Mouse (Mus musculus): ENCODE measurements around the gene Olfr768. TPM values are rescaled to one million over a fixed set of nuclear protein-coding genes. Genes with fewer than 3 reads are reported as not detected.
"Not testable (repeated sequence)": the region's sequence is repeated elsewhere in the genome, so short reads cannot be mapped to it uniquely, and the experiment has no call there.

Olfr768 gene
- total RNA-seq (2021), result not detected

- intact Hi-C loops (cut with DNase I), result no loop called here
These were observed at the start of gene Olfr768 for GRCm38 (mm10) chr10:129099275-129099674. Gene Olfr768 (minus strand): TSS chr10:129099375.

GRCm38 (mm10) chr10:129138898-129139297 lies 39.7 kb upstream of the Olfr768 start, which contains the start of gene Olfr770:
Gene Olfr770 (minus strand): TSS chr10:129138998.
- intact Hi-C loops (cut with DNase I), result no loop called here
- DNase-seq, result no peak

More at GRCm38 (mm10) chr10:129099275-129099674, at the start of gene Olfr768:
- no peak for DNase-seq

GRCm38 (mm10) chr10:129117761-129118160 lies 18.6 kb upstream of the Olfr768 start, which contains the start of gene Olfr769:
Gene Olfr769 (minus strand): TSS chr10:129117861.
- intact Hi-C loops (cut with DNase I), result no loop called here
- no peak for DNase-seq

DNA sequence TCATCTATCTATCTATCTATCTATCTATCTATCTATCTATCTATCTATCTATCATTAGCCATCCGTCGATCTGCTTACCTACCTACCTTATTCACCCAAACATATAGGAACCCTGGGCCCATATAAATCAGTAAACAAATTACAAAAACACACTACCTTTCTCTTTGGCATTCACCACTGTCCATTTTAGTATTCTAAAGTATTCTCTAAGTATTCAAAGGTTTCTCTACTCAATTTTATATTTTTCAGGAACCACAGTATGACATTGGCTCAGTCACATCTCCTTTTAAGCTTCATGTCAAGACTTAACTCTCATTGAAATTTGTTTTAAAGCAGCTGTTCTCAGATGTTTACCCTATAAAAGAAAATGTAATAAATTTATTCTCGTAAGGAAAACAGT lies 16.0 kb upstream of the Olfr768 start:
- intact Hi-C loops (cut with DNase I), result no loop called here
- no peak for DNase-seq

DNA sequence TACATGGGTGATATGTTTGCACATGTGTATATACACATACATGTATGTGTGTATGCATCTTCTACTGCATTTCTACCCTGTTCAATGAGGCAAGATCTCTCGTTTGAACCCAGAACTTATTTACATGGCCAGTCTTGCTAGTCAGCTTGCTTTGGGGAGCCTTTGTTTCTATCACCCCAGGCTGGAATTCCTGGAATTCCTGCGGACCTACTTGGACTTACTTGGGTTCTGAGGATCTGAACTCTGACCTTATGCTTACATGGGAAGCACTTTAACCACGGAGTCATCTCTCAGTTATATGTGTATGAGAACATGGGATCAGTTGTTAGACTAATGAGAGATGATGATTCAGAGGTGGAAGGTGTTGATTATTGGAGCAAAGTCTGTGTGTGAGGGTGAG lies 2.1 kb upstream of the Olfr768 start:
- intact Hi-C loops (cut with DNase I), result no loop called here

DNA sequence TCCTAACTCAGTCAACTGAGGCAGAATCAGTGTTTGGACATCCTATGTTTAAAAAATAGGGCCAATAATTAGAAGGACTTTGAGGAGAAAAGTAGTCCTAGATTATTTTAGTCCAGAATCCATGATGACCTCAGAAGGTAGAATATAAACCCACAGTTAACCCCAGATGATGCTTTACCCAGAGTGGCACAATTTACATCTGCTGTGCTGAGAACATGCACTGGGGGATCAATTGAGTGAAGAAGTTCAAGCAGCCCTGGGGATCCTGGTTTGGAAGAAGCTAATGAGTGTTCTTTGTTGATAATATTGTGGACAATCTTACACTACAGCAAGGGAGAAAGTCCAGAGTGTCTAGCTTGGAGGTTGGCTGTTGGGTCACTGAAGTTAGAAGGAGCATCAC lies 16.4 kb downstream of the Olfr768 start, which contains the start of gene Olfr767:
TSS of gene Olfr767 (minus strand) at position 101 of the 400 bp plus-strand sequence.
- DNase-seq; intact Hi-C loops (cut with DNase I): not testable (repeated sequence)

More for the DNA sequence above, 2.1 kb upstream of the Olfr768 start:
- no peak for DNase-seq

GRCm38 (mm10) chr10:129068877-129069276 lies 30.3 kb downstream of the Olfr768 start, which contains the start of gene Olfr766-ps1:
Gene Olfr766-ps1 (minus strand): TSS chr10:129068977.
- DNase-seq, result no peak
- intact Hi-C loops (cut with DNase I), result no loop called here

DNA sequence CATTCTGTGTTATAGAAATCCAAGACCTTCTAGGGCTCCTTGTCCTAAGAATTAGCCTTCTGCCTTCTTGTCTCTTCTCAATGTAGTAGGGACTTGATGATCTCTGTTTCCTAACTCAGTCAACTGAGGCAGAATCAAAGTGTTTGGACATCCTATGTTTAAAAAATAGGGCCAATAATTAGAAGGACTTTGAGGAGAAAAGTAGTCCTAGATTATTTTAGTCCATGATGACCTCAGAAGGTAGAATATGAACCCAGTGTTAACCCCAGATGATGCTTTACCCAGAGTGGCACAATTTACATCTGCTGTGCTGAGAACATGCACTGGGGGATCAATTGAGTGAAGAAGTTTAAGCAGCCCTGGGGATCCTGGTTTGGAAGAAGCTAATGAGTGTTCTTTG lies 49.3 kb downstream of the Olfr768 start, which contains the start of gene Olfr765:
TSS of gene Olfr765 (minus strand) at position 101 of the 400 bp plus-strand sequence.
- not testable (repeated sequence) for DNase-seq

More for the DNA sequence above, 49.3 kb downstream of the Olfr768 start, which contains the start of gene Olfr765:
- intact Hi-C loops (cut with DNase I), result not testable (repeated sequence)

Other genes with a start within 250 kb of the Olfr768 start
- 10 to 100 TPM; 18.8 to 20.1 TPM for gene Gdf11, start 207.7 kb downstream of the Olfr768 start, total RNA-seq (2021)
- 10 to 100 TPM; 52.7 to 64.3 TPM for gene Cd63, start 198.4 kb downstream of the Olfr768 start, total RNA-seq (2021)
- 1 to 10 TPM; 5.4 to 6.1 TPM for gene Rdh5, start 176.5 kb downstream of the Olfr768 start, total RNA-seq (2021)
- gene Bloc1s1, start 175.3 kb downstream of the Olfr768 start, total RNA-seq (2021), result 10 to 100 TPM; 90.7 to 91.9 TPM
- gene Itga7, start 165.6 kb downstream of the Olfr768 start, total RNA-seq (2021), result 1 to 10 TPM; 8.9 to 9.1 TPM
- not detected for gene Mettl7b, start 138.4 kb downstream of the Olfr768 start, total RNA-seq (2021)
- not detected for gene Olfr9, start 109.9 kb downstream of the Olfr768 start, total RNA-seq (2021)
- not detected for gene Olfr763, start 88.6 kb downstream of the Olfr768 start, total RNA-seq (2021)
- gene Olfr764-ps1, start 59.5 kb downstream of the Olfr768 start, total RNA-seq (2021), result not detected
- gene Olfr765, start 49.4 kb downstream of the Olfr768 start, total RNA-seq (2021), result not detected
- not detected for gene Olfr766-ps1, start 30.4 kb downstream of the Olfr768 start, total RNA-seq (2021)
- under 1 TPM in 1 of 2 experiments, not detected in 1; 0.14 TPM for gene Olfr767, start 16.5 kb downstream of the Olfr768 start, total RNA-seq (2021)
- not detected for gene Olfr769, start 18.5 kb upstream of the Olfr768 start, total RNA-seq (2021)
- gene Olfr770, start 39.6 kb upstream of the Olfr768 start, total RNA-seq (2021), result not detected
- not detected for gene Olfr771, start 65.4 kb upstream of the Olfr768 start, total RNA-seq (2021)
- gene Olfr772, start 78.5 kb upstream of the Olfr768 start, total RNA-seq (2021), result not detected
- not detected for gene Olfr773, start 88.0 kb upstream of the Olfr768 start, total RNA-seq (2021)
- not detected for gene Olfr774, start 136.8 kb upstream of the Olfr768 start, total RNA-seq (2021)
- not detected for gene Olfr775, start 149.0 kb upstream of the Olfr768 start, total RNA-seq (2021)
- gene Olfr776, start 159.8 kb upstream of the Olfr768 start, total RNA-seq (2021), result not detected
- gene Olfr777, start 172.1 kb upstream of the Olfr768 start, total RNA-seq (2021), result not detected
- not detected for gene Olfr780, start 218.7 kb upstream of the Olfr768 start, total RNA-seq (2021)
- gene Olfr781, start 229.5 kb upstream of the Olfr768 start, total RNA-seq (2021), result not detected
- not detected for gene Olfr782, start 249.5 kb upstream of the Olfr768 start, total RNA-seq (2021)

All from left cerebral cortex, postnatal 4 days (tissue).